8 mouse cellular contexts compared by ENCODE assay signal in genomic region chr15:81361417-81362015, GRCm38 (mm10). TPM values are rescaled to one million over a fixed set of nuclear protein-coding genes. Genes with fewer than 3 reads are reported as not detected.
A peak's percentile ranks its signal among the peaks of the same experiment; 100 is the strongest.
DNase-seq lines count a peak whose midpoint lies in the region; ATAC-seq lines count a peak whose summit lies in the region.

No protein-coding gene starts in this region.

- WGBS in heart, embryonic 11.5 days (ENCODE audit: insufficient replicate concordance): 21% methylated on average over 10 of the region's 10 CpGs
- 52% methylated on average over 10 of the region's 10 CpGs for WGBS in hindbrain, embryonic 11.5 days
- 49% methylated on average over 10 of the region's 10 CpGs for WGBS in macrophage (ENCODE audit: missing documents)

- ATAC-seq in heart, embryonic 11.5 days (replicated peaks; ENCODE audit: insufficient number of reproducible peaks, low FRiP score, low TSS enrichment): no peak
- no peak for ATAC-seq in hindbrain, embryonic 11.5 days (ENCODE audit: low FRiP score)
- ATAC-seq in monocyte, adult 5-6 weeks (replicated peaks; ENCODE audit: insufficient number of reproducible peaks, low FRiP score, low TSS enrichment, poor library complexity, severe bottlenecking): no peak

- H3K4me1 ChIP-seq in heart, embryonic 11.5 days (ENCODE audit: control insufficient read depth, insufficient read depth, low read length): 0 out of 2 replicates have a peak, but pooled peaks cover 3% of the 10 kb centered on the region
- no peaks in the 10 kb centered on the region; the same call in 1 of the 2 replicates for H3K4me1 ChIP-seq in hindbrain, embryonic 11.5 days (replicated peaks; ENCODE audit: control insufficient read depth, insufficient read depth, low read length)

- intact Hi-C loops in heart, postnatal 25 days (cut with DNase I): no loop called here

- no peaks in the 10 kb centered on the region for H3K9me3 ChIP-seq in heart, embryonic 11.5 days (replicated peaks; ENCODE audit: control insufficient read depth, low read length)
- no peaks in the 10 kb centered on the region for H3K9me3 ChIP-seq in hindbrain, embryonic 11.5 days (ENCODE audit: control insufficient read depth, low read length)

- H3K4me2 ChIP-seq in heart, embryonic 11.5 days: peak overlapping the region; percentile 66
- peak overlapping the region; percentile 74; the same call in 1 of the 2 replicates for H3K4me2 ChIP-seq in hindbrain, embryonic 11.5 days (replicated peaks; ENCODE audit: low read depth, low read length)

- peak overlapping the region; percentile 54; the same call in 1 of the 2 replicates for H3K4me3 ChIP-seq in heart, embryonic 11.5 days (ENCODE audit: low read depth, low read length)
- no peak overlapping the region for H3K4me3 ChIP-seq in hindbrain, embryonic 11.5 days (ENCODE audit: low read depth, low read length)
- H3K4me3 ChIP-seq in macrophage (ENCODE audit: inconsistent target): no peak overlapping the region

- H3K27ac ChIP-seq in heart, embryonic 11.5 days (ENCODE audit: low read depth, low read length): peak overlapping the region; percentile 62; the same call in 1 of the 2 replicates
- no peak overlapping the region; the same call in 1 of the 2 replicates for H3K27ac ChIP-seq in hindbrain, embryonic 11.5 days (ENCODE audit: low read depth, low read length)
- peak overlapping the region; percentile 81 for H3K27ac ChIP-seq in macrophage

- no peak overlapping the region for H3K9ac ChIP-seq in heart, embryonic 11.5 days (ENCODE audit: low read depth, low read length)
- H3K9ac ChIP-seq in hindbrain, embryonic 11.5 days (ENCODE audit: low read depth, low read length): no peak overlapping the region

- H3K27me3 ChIP-seq in heart, embryonic 11.5 days (ENCODE audit: control insufficient read depth, insufficient read depth, low read length): no peaks in the 10 kb centered on the region
- H3K27me3 ChIP-seq in hindbrain, embryonic 11.5 days (ENCODE audit: control insufficient read depth, insufficient read depth, low read length): no peaks in the 10 kb centered on the region

- peaks cover 8% of the 10 kb centered on the region for H3K36me3 ChIP-seq in heart, embryonic 11.5 days (ENCODE audit: control insufficient read depth, insufficient read depth, low read length)
- H3K36me3 ChIP-seq in hindbrain, embryonic 11.5 days (ENCODE audit: control insufficient read depth, insufficient read depth, low read length): 0 out of 2 replicates have a peak, but pooled peaks cover 3% of the 10 kb centered on the region
- H3K36me3 ChIP-seq in macrophage (ENCODE audit: inconsistent target): peaks cover 9% of the 10 kb centered on the region

- DNase-seq in heart, postnatal 25 days (ENCODE audit: low spot score): no peak
- peak; percentile 60 for DNase-seq in MN1 (ENCODE audit: low spot score)
- DNase-seq in hindbrain, embryonic 11.5 days (ENCODE audit: low spot score): no peak
- no peak for DNase-seq in thymus, postnatal 36 days
- no peak for DNase-seq in left cerebral cortex, adult 18-20 months (ENCODE audit: low spot score in 2 of 2)

- peaks cover 37% of the 10 kb centered on the region for H3K79me2 ChIP-seq in macrophage (ENCODE audit: inconsistent target)

RNA-seq across cellular contexts. Expression of gene Slc25a17, which starts 0.9 kb away (rescaled TPM):
- polyA plus RNA-seq in heart, embryonic 11.5 days (2014; fragmentation: Nextera tagmentation; extraction: Ambion mirVana): 58.7 and 59.6 TPM in 2 replicates
- total RNA-seq in heart, postnatal 25 days (2021): 10 to 100 TPM; 17.2 to 17.8 TPM
- polyA plus RNA-seq in hindbrain, embryonic 11.5 days (2014; fragmentation: Nextera tagmentation; extraction: Ambion mirVana): 111 and 118 TPM in 2 replicates
- 10 to 100 TPM; 25.1 to 96.0 (median 46.9) TPM for total RNA-seq in macrophage (2018; cell fraction: chromatin; rRNA removed)
- total RNA-seq in macrophage (2018; cell fraction: cytosol; rRNA removed): 10 to 100 TPM; 22.8 to 37.0 (median 27.3) TPM
- total RNA-seq in macrophage (2018; cell fraction: nucleus; rRNA removed): 10 to 100 TPM; 25.8 to 71.8 (median 36.2) TPM
- 21.0 to 35.4 TPM (median 34.3 TPM) in 3 replicates for polyA plus RNA-seq in macrophage (2018)
- 10 to 100 TPM; 34.5 to 39.7 TPM for total RNA-seq in left cerebral cortex, adult 18-20 months (2021)
- total RNA-seq in monocyte, adult 5-6 weeks (2017): 43.5 to 45.1 TPM (median 44.4 TPM) in 3 replicates

RNA-seq across cellular contexts. Expression of gene St13, which starts 38.4 kb away (rescaled TPM):
- 138 and 140 TPM in 2 replicates for polyA plus RNA-seq in heart, embryonic 11.5 days (2014; fragmentation: Nextera tagmentation; extraction: Ambion mirVana)
- total RNA-seq in heart, postnatal 25 days (2021): 100 to 1,000 TPM in 1 of 2 experiments, 10 to 100 TPM in 1; 86.0 to 108 TPM
- polyA plus RNA-seq in hindbrain, embryonic 11.5 days (2014; fragmentation: Nextera tagmentation; extraction: Ambion mirVana): 178 TPM in 2 replicates
- total RNA-seq in macrophage (2018; cell fraction: chromatin; rRNA removed): 100 to 1,000 TPM in 6 of 26 experiments, 10 to 100 TPM in 20; 42.7 to 120 (median 74.7) TPM
- total RNA-seq in macrophage (2018; cell fraction: cytosol; rRNA removed): 100 to 1,000 TPM; 111 to 236 (median 140) TPM
- total RNA-seq in macrophage (2018; cell fraction: nucleus; rRNA removed): 10 to 100 TPM; 44.6 to 90.6 (median 65.4) TPM
- 126 to 604 TPM (median 153 TPM) in 3 replicates for polyA plus RNA-seq in macrophage (2018)
- total RNA-seq in left cerebral cortex, adult 18-20 months (2021): 100 to 1,000 TPM; 173 to 174 TPM
- total RNA-seq in monocyte, adult 5-6 weeks (2017): 172 to 282 TPM (median 279 TPM) in 3 replicates

RNA-seq across cellular contexts. Expression of gene Xpnpep3, which starts 38.4 kb away (rescaled TPM):
- 9.6 and 11.4 TPM in 2 replicates for polyA plus RNA-seq in heart, embryonic 11.5 days (2014; fragmentation: Nextera tagmentation; extraction: Ambion mirVana)
- 10 to 100 TPM; 10.2 to 12.6 TPM for total RNA-seq in heart, postnatal 25 days (2021)
- polyA plus RNA-seq in hindbrain, embryonic 11.5 days (2014; fragmentation: Nextera tagmentation; extraction: Ambion mirVana): 6.8 and 7.0 TPM in 2 replicates
- 10 to 100 TPM in 25 of 26 experiments, 1 to 10 TPM in 1; 9.5 to 38.9 (median 25.7) TPM for total RNA-seq in macrophage (2018; cell fraction: chromatin; rRNA removed)
- 1 to 10 TPM; 3.5 to 8.6 (median 6.5) TPM for total RNA-seq in macrophage (2018; cell fraction: cytosol; rRNA removed)
- total RNA-seq in macrophage (2018; cell fraction: nucleus; rRNA removed): 10 to 100 TPM in 18 of 26 experiments, 1 to 10 TPM in 8; 4.8 to 29.1 (median 15.9) TPM
- 5.2 to 7.3 TPM (median 5.7 TPM) in 3 replicates for polyA plus RNA-seq in macrophage (2018)
- total RNA-seq in left cerebral cortex, adult 18-20 months (2021): 10 to 100 TPM; 15.0 to 16.6 TPM
- 7.1 to 12.2 TPM (median 7.6 TPM) in 3 replicates for total RNA-seq in monocyte, adult 5-6 weeks (2017)

RNA-seq across cellular contexts. Expression of gene Dnajb7, which starts 46.6 kb away (rescaled TPM):
- 1.1 and 1.2 TPM in 2 replicates for polyA plus RNA-seq in heart, embryonic 11.5 days (2014; fragmentation: Nextera tagmentation; extraction: Ambion mirVana)
- total RNA-seq in heart, postnatal 25 days (2021): not detected
- polyA plus RNA-seq in hindbrain, embryonic 11.5 days (2014; fragmentation: Nextera tagmentation; extraction: Ambion mirVana): 0.92 and 1.2 TPM in 2 replicates
- total RNA-seq in macrophage (2018; cell fraction: chromatin; rRNA removed): 1 to 10 TPM in 17 of 26 experiments, under 1 TPM in 1, not detected in 8; 0.74 to 3.6 (median 1.8) TPM
- under 1 TPM in 4 of 26 experiments, not detected in 22; 0.11 to 0.21 (median 0.19) TPM for total RNA-seq in macrophage (2018; cell fraction: cytosol; rRNA removed)
- total RNA-seq in macrophage (2018; cell fraction: nucleus; rRNA removed): 1 to 10 TPM in 6 of 26 experiments, under 1 TPM in 7, not detected in 13; 0.42 to 2.1 (median 0.97) TPM
- polyA plus RNA-seq in macrophage (2018): 0.19 to 0.20 TPM in 2 of 3 replicates, not detected in the other
- total RNA-seq in left cerebral cortex, adult 18-20 months (2021): not detected
- total RNA-seq in monocyte, adult 5-6 weeks (2017): 0.19 to 0.43 TPM in 2 of 3 replicates, not detected in the other
